Mouse (Mus musculus): ENCODE data around the gene Olfr998.
"Not testable (repeated sequence)": the region's sequence is repeated elsewhere in the genome, so short reads cannot be mapped to it uniquely, and the experiment has no call there.

The Olfr998 gene

GRCm38 (mm10) chr2:85588648-85589047, at the start of gene Olfr998:
Gene Olfr998 (plus strand): TSS chr2:85588948.
- CTCF ChIA-PET = not testable (repeated sequence)

DNA sequence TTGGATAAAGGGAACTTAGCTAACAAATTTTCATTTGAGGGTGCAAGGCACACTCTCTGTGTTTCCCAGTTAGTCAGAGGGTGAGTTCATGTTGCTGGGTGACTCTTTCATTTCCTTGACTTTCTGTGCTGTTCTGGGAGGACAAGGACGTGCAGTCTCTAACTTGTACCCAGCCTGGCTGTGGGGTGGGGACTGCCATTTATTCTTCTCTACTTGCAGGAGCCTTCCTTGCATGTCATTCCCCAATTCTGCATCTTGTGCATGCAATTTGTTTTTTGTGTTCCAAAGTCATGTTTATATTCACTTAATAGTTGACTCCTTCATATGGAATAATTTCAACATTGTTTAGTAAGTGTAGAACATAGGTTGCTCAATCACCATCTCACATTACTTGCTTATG, 33.9 kb upstream of the Olfr998 start:
- CTCF ChIA-PET = no interaction called here

DNA sequence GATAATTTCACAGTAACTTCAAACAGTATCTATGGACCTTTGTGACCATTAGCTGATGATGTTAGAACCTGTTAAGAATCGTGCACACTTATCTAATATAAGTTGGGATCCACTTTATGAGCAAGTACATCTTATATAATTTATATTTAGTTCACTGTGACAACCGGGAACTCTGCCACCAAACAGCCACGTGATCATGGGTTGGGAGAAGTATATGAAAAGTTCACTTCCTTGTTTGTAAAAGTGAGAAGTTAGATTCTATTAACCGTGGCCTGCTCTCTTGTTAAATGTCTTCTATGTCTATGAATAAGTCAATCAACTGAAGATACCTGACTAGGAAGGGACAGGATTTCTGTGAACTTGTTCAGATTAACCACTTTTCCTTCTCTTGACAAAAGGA, 28.5 kb upstream of the Olfr998 start:
- CTCF ChIA-PET = no interaction called here

DNA sequence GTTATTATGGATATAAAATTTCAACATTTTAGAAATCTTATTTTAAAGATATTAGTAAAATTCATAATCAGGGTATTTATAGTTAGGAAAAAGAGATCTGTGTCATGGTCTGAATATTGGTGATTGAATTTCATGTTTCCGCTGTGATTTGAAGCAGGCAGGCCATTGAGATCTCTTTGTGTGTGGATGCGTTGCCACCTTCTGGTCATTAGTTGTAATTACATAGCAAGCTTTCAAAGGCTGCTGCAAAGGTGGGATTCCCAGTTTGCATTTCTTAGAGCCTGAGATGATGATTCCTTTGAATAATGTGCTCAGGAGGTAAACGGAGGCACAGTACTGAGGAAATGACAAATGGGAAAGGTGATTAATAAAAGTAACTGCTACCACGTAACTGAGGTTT, 27.6 kb upstream of the Olfr998 start:
- CTCF ChIA-PET = interaction anchor here (0.6 kb wide), 1 partner anchor 45 kb away, joined by 4 read pairs; no protein-coding TSS in a partner anchor

GRCm38 (mm10) chr2:85578915-85579314, 9.8 kb upstream of the Olfr998 start, which contains the start of gene Olfr996:
Gene Olfr996 (plus strand): TSS chr2:85579215.
- CTCF ChIA-PET = no interaction called here

- CTCF ChIA-PET = no interaction called here
Measured at GRCm38 (mm10) chr2:85611803-85612202, 23.1 kb downstream of the Olfr998 start, which contains the start of gene Olfr1000. Gene Olfr1000 (minus strand): TSS chr2:85611903.
